Mouse (Mus musculus) kidney, adult 2 months (tissue): ENCODE results near the gene 1190005I06Rik. TPM values are rescaled to one million over a fixed set of nuclear protein-coding genes. Genes with fewer than 3 reads are reported as not detected.
A peak's percentile ranks its signal among the peaks of the same experiment; 100 is the strongest.
"Not testable (repeated sequence)": the region's sequence is repeated elsewhere in the genome, so short reads cannot be mapped to it uniquely, and the experiment has no call there.

Source experiments
- DNase-seq: peaks from one replicate; pipeline ENCODE4 v3.0.0; 2021
- H3K27ac ChIP-seq: fragments of 200-500 bp; 2 replicates; pipeline ENCODE4 v1.5.1; 2012; ENCODE audit warnings: low read depth, low read length, control low read depth, inconsistent platforms; ENCODE audit not compliant: insufficient read depth
- H3K27me3 ChIP-seq: fragments of 200-500 bp; replicated peaks from 2 replicates; pipeline ENCODE4 v1.6.1; 2012; ENCODE audit warnings: mild to moderate bottlenecking, moderate library complexity, low read length, inconsistent platforms; ENCODE audit not compliant: control insufficient read depth, insufficient read depth
- H3K36me3 ChIP-seq: fragments of 200-500 bp; 2 replicates; pipeline ENCODE4 v1.6.1; 2012; ENCODE audit warnings: mild to moderate bottlenecking, moderate library complexity, low read length, inconsistent platforms; ENCODE audit not compliant: control insufficient read depth, insufficient read depth
- H3K4me1 ChIP-seq: fragments of 200-500 bp; 2 replicates; pipeline ENCODE4 v1.6.1; 2011; ENCODE audit warnings: low read length; ENCODE audit not compliant: control insufficient read depth, insufficient read depth
- H3K4me3 ChIP-seq: fragments of 200-500 bp; 2 replicates; pipeline ENCODE4 v1.5.1; 2011; ENCODE audit warnings: mild to moderate bottlenecking, low read depth, low read length, control low read depth; ENCODE audit not compliant: insufficient read depth
- CTCF ChIP-seq: fragments of 200-500 bp; conservative IDR thresholded peaks from 2 replicates; pipeline ENCODE4 v1.5.1; 2011; ENCODE audit warnings: low read depth, mild to moderate bottlenecking, control low read depth, low read length, moderate library complexity, mixed read lengths; ENCODE audit not compliant: insufficient read depth, insufficient read length
- POLR2A ChIP-seq: fragments of 200-500 bp; IDR thresholded peaks from one replicate; pipeline ENCODE4 v1.6.1; 2011; ENCODE audit warnings: low read depth, low read length, control low read depth
- WGBS: fragments of 180-500 bp; shearing (Covaris S2); methylation state at CpG from one replicate; pipeline ENCODE4 v1.1.7; 2018; 5-methylcytosine and 5-hydroxymethylcytosine counted together
- polyA plus RNA-seq: library from polyadenylated mRNA; depleted of rRNA; stranded (reverse); fragments of >200 nt; gene quantifications from 2 replicates; pipeline ENCODE4 v1.2.3, GENCODE M21; 2012

The 1190005I06Rik gene
- polyA plus RNA-seq, 1 experiment = 6.8 TPM

DNA sequence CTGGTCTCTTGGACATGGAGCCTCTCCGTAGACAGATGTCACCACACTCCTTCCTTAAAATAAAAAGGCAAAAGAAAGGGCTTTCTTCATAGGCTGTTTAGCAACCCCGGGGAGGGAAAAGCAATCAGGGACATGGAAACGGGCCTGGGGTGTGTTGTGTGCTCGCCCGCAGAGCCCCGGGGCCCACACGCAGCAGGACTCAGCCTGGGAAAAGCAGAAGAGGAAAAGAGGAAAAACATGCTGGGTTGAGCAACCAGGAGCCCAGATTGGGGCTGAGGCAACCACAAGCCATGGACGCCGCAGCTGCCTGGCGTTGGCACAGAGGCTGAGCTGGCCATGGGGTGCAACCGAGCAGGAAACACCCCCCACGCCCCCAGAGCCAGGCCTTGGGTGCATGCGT lies 38.6 kb upstream of the 1190005I06Rik start:
- Histone ChIP-seq H3K27me3 (no peaks in the 10 kb centered on the region), H3K36me3 (no peaks in the 10 kb centered on the region), H3K4me3 (no peak overlapping the region), H3K27ac (no peak overlapping the region), H3K4me1 (no peaks in the 10 kb centered on the region)
- no peak for DNase-seq
- TF ChIP-seq POLR2A = no peak
- no peak for TF ChIP-seq CTCF
- WGBS = 90% methylated on average over 13 of the region's 13 CpGs

DNA sequence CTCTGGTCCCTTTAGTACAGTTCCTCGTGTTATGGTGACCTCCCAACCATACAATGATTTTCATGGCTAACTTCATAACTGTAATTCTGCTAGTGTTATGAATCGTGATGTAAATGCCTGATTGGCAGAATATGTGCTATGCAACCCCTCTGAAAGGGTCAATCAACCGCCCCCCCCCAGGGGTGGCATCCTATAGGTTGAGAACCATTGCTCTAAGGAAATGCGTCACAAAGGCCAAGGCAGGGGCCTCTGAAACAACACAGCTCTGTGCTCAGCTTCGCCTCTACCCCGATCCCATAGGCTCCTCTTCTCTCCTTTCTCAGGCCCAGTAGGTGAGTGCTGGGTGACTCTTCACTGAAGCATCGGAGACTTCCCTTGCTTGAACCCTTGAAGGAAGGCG lies 38.2 kb upstream of the 1190005I06Rik start:
- DNase-seq = no peak
- no peaks in the 10 kb centered on the region for H3K4me1 ChIP-seq
- TF ChIP-seq CTCF (no peak), POLR2A (no peak)
- H3K27ac ChIP-seq = no peak overlapping the region
- no peaks in the 10 kb centered on the region for H3K36me3 ChIP-seq
- WGBS = 91% methylated on average over 8 of the region's 8 CpGs
- H3K4me3 ChIP-seq = no peak overlapping the region
- H3K27me3 ChIP-seq = no peaks in the 10 kb centered on the region

DNA sequence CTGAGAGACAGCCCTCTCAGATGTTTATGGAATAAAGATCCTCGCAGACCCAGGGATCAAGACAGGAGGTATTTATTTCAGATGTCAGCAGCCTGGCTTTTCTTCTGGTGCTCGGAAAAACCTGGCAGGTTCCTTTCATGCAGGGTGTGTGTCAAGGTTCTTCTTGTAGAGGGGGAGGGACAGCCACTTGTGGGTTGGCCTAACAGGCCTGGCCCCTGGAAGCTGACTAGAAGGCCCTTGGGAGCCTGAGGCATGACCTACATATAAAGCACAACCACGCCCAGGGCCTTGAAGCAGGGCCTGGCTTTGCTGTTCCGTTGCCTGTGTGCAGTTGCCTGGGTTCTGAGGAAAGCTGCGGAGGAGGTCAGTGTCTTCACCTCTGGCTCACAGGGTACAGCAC lies 37.7 kb upstream of the 1190005I06Rik start:
- Histone ChIP-seq H3K36me3 (no peaks in the 10 kb centered on the region), H3K4me1 (no peaks in the 10 kb centered on the region), H3K27ac (no peak overlapping the region), H3K27me3 (no peaks in the 10 kb centered on the region), H3K4me3 (no peak overlapping the region)
- WGBS = 82% methylated on average over 5 of the region's 5 CpGs
- no peak for TF ChIP-seq POLR2A
- no peak for DNase-seq

DNA sequence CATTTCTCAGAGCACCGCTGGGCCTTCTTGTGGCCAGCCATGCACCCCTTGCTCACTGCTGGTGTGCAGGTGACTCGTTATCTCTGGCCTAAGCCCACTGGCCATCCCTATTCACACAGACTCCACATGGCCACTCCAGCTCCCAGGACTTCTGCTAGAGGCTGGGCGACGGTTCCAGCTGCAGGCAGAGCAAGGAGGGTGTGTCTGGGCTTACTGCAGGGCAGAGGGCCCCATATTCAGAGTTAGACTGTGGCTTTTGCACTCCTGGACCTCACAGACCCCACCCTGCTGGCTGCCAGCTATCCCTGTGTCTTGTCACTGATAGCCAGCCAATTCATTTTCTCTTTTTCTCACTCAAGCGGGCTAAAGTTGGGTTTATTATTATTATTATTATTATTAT lies 36.6 kb upstream of the 1190005I06Rik start:
- Histone ChIP-seq H3K4me3 (no peak overlapping the region), H3K27me3 (no peaks in the 10 kb centered on the region), H3K27ac (no peak overlapping the region), H3K36me3 (no peaks in the 10 kb centered on the region), H3K4me1 (no peaks in the 10 kb centered on the region)
- WGBS = 84% methylated on average over 5 of the region's 5 CpGs
- TF ChIP-seq CTCF (no peak), POLR2A (no peak)
- DNase-seq = no peak

DNA sequence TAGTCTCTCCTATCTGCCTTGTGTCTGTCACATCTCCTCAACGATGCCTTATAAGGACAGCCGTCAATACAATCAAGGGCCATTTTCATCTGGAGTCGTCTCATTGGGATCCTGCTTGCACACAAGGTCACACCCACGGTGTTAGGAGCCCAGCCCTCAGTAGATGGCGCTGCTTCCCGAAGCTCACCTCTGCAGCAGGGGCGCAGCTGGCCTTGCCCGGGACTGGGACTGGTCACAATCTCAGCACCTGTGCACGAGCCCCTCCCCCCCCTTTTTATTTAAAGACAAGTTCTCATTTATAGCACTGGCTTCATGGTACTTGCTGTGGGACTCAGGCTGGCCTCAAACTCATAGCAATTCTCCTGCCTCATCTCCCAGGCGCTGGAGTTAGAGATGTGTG lies 36.2 kb upstream of the 1190005I06Rik start:
- no peaks in the 10 kb centered on the region for H3K27me3 ChIP-seq
- H3K4me1 ChIP-seq = no peaks in the 10 kb centered on the region
- no peaks in the 10 kb centered on the region for H3K36me3 ChIP-seq
- 13% methylated on average over 10 of the region's 10 CpGs for WGBS
- no peak overlapping the region for H3K4me3 ChIP-seq
- no peak overlapping the region for H3K27ac ChIP-seq
- TF ChIP-seq CTCF = peak; percentile 90
- TF ChIP-seq POLR2A = no peak
- DNase-seq = peak; percentile 81

DNA sequence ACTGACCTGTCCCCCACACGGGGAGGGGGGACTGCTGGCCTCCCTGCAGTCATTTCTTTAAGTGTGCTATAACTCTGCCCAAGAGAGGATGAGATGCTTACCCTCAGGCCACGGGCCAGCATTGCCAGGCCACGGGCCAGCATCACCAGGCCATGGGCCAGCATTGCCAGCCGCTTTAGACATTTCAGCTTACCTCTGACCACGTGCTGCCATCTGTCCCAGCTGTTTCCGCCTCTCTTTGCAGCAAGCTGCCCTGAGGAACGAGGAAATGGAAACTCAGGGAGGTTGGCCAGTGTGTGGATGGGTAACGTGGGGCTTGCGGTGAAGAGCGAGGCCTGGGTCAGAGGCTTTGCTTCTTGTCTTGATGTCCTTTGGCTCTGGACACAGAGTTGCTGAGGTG lies 33.7 kb upstream of the 1190005I06Rik start:
- no peak overlapping the region for H3K27ac ChIP-seq
- no peaks in the 10 kb centered on the region for H3K4me1 ChIP-seq
- H3K4me3 ChIP-seq = no peak overlapping the region
- 85% methylated on average over 10 of the region's 10 CpGs for WGBS
- TF ChIP-seq CTCF (no peak), POLR2A (no peak)
- H3K36me3 ChIP-seq = no peaks in the 10 kb centered on the region
- DNase-seq = no peak
- H3K27me3 ChIP-seq = no peaks in the 10 kb centered on the region

DNA sequence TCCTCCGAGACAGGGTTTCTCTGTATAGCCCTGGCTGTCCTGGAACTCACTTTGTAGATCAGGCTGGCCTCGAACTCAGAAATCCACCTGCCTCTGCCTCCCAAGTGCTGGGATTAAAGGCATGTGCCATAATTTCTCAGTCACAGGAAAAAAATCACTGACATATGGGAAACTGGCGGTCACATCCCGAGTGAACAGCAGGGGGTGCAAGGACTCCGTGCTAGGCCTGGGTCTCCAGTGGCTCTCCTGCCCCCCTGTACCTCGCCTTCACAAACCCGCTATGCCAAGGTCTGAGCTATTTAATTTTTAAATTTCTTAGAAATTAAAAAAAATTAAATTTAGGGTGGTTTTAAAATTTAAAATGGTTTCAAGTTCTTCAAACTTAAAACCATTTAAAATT lies 33.0 kb upstream of the 1190005I06Rik start:
- not testable (repeated sequence) for H3K4me1 ChIP-seq, DNase-seq, H3K27me3 ChIP-seq, H3K36me3 ChIP-seq, H3K27ac ChIP-seq, H3K4me3 ChIP-seq
- TF ChIP-seq CTCF = peak; percentile 62
- 50% methylated on average over 7 of the region's 7 CpGs for WGBS
